Mouse (Mus musculus) brain, embryonic 14.5 days (tissue): ENCODE measurements around the gene Iqck.

Experiments
- CTCF ChIP-seq: fragments of 200-500 bp; IDR thresholded peaks from 2 replicates; pipeline ENCODE4 v1.5.1; 2012; ENCODE audit warnings: inconsistent platforms, mild to moderate bottlenecking, moderate library complexity, borderline replicate concordance; ENCODE audit not compliant: insufficient read depth, insufficient read length; ENCODE audit errors: extremely low read depth
- POLR2A ChIP-seq: fragments of 200-500 bp; IDR thresholded peaks from 2 replicates; pipeline ENCODE4 v1.6.1; 2012; ENCODE audit warnings: mild to moderate bottlenecking, inconsistent platforms, borderline replicate concordance; ENCODE audit not compliant: poor library complexity, insufficient read depth, insufficient read length, severe bottlenecking; ENCODE audit errors: extremely low read depth

GRCm38 (mm10) chr7:118908961-118909515 lies 53.5 kb downstream of the Iqck start:
- TF ChIP-seq POLR2A: no peak
- no peak for TF ChIP-seq CTCF
